Mouse (Mus musculus) brown adipose tissue, adult 24 weeks (tissue): ENCODE data around the gene Wfdc1. TPM values are rescaled to one million over a fixed set of nuclear protein-coding genes. Genes with fewer than 3 reads are reported as not detected.

Source experiments
- H3K27ac ChIP-seq: fragments of 200-500 bp; replicated peaks from 2 replicates; pipeline ENCODE4 v1.5.1; 2012; ENCODE audit warnings: low read depth, mild to moderate bottlenecking, low read length
- H3K4me1 ChIP-seq: fragments of 200-500 bp; 2 replicates; pipeline ENCODE4 v1.6.1; 2012; ENCODE audit warnings: low read length, mixed read lengths; ENCODE audit not compliant: control insufficient read depth, insufficient read depth, insufficient read length
- H3K4me3 ChIP-seq: fragments of 200-500 bp; 2 replicates; pipeline ENCODE4 v1.5.1; 2012; ENCODE audit warnings: low read depth, mild to moderate bottlenecking, low read length, moderate library complexity; ENCODE audit not compliant: insufficient read depth
- polyA plus RNA-seq: library from polyadenylated mRNA; stranded (reverse); fragments of >200 nt; gene quantifications from 2 replicates; pipeline ENCODE4 v1.2.4, GENCODE M21; 2012; ENCODE audit not compliant: missing spikeins, insufficient read depth, insufficient read length

The Wfdc1 gene
- polyA plus RNA-seq, 1 experiment = 3.0 TPM

DNA sequence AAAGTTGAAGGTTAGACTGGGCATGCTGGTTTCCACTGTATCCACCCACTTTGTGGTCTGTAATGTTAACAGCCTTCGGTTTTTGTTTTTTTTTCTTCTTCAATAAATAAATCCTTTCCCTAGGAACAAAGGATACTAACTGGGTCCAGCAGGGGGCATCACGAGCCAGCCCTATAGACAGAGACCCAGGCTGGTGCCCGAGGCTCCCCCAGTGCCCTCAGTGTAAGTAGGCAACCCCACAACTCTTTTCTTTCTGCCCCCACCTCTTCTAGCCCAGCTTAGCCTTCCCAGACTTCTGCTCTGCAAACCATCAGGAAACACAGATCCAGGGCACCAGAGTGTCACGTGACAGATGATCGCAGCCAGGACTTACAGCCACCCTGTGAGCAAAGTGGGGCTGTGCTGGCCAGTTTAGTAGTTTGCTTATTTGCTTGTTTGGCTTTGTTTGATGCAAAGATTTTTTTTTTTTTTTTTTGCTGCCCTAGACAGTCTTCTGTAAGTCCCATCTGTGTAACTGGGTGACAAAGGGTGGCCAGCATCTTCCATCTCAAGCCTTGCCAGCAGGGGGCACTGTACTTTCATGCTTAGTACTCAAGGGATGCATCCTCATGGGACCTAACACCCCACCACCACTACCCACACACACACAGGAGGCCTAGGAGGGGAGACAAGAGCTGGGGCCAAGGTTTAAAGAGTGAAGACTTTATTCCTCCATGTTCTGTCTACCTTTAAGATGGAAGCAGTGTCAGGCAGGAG is 9.3 kb upstream of the Wfdc1 start:
- Histone ChIP-seq H3K4me1 (no peaks in the 10 kb centered on the region), H3K4me3 (no peak overlapping the region), H3K27ac (no peak overlapping the region)

DNA sequence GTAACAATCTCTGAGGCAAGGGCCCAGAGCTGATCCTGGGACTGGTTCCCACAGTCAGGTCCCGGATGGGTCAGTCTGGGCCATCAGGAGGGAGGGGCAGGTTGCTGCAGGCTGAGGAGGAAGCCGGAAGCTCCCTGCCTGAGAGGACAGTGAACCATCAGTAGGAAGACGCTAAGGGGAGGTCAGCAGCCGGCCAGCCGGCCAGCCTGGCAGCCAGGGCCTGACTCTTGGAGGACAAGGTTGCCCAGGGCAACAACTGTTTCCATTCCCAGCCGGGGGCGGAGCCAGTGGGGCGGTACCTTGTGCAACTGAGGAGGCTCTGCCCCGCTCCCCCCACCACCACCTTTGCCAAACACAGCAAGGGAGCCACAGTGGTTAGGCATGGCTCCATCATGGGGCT is 5.1 kb upstream of the Wfdc1 start:
- Histone ChIP-seq H3K4me1 (no peaks in the 10 kb centered on the region), H3K27ac (0 out of 2 replicates have a peak overlapping the region, but pooled peaks have one; percentile 19), H3K4me3 (no peak overlapping the region)

DNA sequence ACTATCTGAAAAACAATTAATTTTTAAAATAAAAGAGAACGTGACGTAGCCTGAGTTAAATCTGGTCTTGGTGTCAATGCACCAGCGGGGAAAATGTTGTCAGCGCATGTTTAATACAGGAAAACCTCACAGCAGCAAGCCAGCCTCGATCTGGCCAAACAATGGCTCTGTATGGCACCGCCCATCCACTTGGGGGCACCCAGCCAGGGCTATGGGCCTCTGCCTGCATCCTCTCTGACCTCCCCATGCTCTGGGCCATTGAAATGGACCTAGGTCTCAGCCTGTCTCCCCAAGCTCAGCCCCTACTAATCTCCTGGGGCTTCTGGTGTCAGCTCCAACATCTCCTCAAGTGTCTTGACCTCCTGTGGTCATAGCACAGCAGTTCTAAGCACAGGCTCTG is 4.3 kb upstream of the Wfdc1 start:
- H3K27ac ChIP-seq = no peak overlapping the region
- no peak overlapping the region for H3K4me3 ChIP-seq
- no peaks in the 10 kb centered on the region for H3K4me1 ChIP-seq

DNA sequence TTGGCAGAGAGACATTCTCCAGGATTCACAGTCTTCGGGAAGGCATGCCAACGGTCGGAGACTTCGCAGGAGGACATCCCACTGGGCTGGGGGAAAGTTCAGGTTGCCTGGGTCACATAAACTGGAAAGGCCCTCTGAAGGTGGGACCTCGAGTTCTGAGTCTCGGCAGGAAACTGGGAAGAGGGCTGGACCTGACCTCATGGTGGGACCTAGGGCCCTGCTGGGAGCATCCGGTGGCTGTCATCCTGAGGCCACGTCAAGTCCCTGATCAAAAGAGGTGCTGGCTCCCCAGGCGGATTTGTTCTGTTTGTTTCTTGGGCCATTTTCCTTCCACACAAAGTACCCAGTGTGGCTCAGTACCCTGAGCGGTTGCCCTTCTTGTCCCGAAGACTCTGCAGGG is 2.7 kb upstream of the Wfdc1 start:
- Histone ChIP-seq H3K4me1 (no peaks in the 10 kb centered on the region), H3K27ac (no peak overlapping the region)

DNA sequence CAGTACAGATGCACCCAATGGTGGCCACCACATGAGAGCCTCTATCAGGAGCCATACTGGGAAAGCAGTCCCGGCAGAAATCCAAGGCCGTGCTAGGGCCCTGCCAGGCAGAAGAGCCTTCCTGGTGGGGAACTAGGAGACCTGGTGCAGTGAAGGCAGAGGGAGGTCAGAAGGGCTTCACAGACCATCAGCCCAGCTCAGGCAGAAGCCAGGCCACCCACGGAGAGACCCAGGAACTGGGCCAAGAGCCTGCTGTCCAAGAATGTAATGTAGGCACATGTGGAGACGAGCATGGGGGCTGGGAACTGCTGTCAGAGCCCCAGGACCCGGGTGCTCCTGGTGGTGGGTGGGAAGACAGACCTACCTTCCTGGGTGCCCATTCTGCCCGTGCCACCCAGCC is 895 bp upstream of the Wfdc1 start:
- H3K4me1 ChIP-seq = no peaks in the 10 kb centered on the region
- no peak overlapping the region for H3K4me3 ChIP-seq
- no peak overlapping the region for H3K27ac ChIP-seq

More for the DNA sequence above, 2.7 kb upstream of the Wfdc1 start:
- no peak overlapping the region for H3K4me3 ChIP-seq

DNA sequence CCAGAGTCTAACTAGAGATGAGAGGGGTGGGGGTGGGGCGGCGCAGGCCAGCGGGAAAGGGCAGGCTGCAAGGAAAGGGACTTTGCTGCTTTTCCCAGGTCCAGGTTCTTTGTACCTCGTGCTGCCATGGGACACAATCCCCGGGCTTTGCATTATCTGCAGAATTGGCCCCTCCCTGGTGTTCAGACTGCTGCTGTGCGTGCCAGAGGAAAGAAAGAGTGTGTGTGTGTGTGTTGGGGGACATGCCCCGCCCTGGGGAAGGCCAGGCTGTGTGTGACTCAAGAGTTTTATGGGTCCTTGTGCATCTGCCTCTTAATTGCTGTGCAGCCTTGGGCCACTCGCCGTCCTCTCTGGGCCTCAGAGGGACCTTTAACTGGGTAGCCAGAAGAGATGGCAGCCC is 2.3 kb downstream of the Wfdc1 start:
- 0 out of 2 replicates have a peak, but pooled peaks cover 2% of the 10 kb centered on the region for H3K4me1 ChIP-seq
- no peak overlapping the region for H3K27ac ChIP-seq
- H3K4me3 ChIP-seq = no peak overlapping the region

DNA sequence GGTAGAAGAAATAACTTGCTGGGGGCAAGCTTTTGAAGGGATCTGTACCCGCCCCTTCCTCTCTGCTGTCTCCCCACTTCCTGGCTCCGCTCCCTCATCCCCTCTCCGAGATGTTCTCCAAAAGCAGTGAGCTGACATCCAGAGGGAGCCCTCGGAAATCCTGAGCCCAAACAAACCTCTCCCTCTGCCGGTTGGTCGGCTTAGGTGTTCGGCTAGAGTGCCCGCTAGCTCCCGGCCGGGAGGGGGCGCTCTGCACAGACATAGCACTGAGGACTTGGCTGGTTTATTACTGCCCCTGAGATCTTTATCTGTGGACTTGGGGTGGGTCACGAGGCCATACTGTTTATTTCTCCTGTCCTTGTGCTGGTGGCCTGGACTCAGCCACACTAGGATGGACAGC is 3.1 kb downstream of the Wfdc1 start:
- no peak overlapping the region for H3K27ac ChIP-seq
- H3K4me3 ChIP-seq = no peak overlapping the region
- 0 out of 2 replicates have a peak, but pooled peaks cover 2% of the 10 kb centered on the region for H3K4me1 ChIP-seq

DNA sequence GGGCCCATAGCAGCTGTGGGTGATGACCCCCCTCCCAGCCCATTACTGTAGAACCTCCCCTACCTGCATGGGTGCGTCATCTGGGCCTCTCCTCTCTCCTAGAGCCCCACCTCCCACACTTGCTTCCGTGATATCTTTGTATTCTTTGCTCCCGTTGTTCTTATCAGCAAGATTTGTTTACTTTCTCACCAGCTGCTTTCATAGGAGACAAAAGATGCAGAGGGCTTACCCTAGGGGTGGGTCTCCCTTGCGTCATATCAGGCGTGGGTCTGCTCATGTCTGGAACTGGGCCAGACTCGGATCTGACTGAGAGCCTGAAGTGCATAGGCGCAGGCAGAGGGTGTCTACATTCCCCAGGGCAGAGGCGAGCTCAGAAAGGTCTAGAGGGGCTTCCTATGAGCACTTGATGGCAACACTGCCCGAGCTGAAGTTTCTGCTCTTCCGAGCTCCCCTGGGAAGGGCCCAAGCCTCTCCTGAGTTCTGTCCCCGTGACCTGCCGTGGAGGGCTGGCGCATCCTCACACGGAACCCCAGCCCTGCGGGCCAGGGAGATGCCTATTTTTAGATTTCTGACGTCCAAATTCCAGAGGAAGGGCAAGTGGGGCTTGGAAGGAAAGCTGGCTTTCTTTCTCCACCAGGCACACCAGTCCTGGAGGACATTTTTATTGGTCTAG is 4.4 kb downstream of the Wfdc1 start:
- Histone ChIP-seq H3K4me1 (0 out of 2 replicates have a peak, but pooled peaks cover 2% of the 10 kb centered on the region), H3K4me3 (no peak overlapping the region), H3K27ac (0 out of 2 replicates have a peak overlapping the region, but pooled peaks have one; percentile 23)

DNA sequence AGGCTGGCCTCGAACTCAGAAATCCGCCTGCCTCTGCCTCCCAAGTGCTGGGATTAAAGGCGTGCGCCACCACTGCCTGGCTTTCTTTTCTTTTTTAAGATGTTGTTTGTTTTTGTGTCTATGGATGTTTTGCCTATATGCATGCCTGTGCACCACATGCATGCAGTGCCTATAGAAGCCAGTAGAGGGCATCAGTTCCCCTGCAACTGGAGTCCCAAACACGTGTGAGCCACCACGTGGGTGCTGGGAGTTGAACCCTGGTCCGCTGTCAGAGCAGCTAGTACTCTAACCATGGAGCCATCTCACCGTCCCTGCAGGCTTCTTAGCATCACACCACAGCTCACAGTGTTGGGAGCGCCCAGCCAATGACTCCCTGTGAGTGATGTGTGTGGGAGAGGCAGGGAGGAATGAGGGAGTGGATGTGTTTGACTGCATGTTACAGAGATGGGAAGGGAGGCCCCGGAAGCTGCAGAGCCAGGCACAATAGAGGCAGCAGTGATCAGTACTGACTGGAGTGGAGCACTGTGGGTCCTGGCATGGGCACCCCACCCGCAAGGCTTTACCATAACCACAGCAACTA is 7.9 kb downstream of the Wfdc1 start:
- H3K27ac ChIP-seq = no peak overlapping the region

DNA sequence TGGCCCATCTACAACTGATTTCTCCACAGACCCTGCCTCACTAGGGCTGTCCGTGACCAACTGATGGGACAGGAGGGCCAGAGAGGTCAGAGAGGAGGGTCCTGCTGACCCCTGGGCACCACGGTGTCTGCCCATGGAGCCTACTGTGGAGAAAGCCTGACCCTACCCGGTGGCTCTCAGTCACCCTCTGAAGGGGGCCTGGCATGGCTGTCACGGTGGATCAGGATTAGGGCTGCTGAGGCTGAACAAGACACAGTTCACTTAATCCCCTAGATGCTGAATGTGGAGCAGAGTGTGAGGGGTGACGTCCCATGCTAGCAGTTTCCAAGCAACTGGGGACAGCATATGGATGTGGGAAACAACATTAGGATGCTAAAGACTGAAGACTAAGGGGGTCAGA is 9.3 kb downstream of the Wfdc1 start:
- Histone ChIP-seq H3K27ac (no peak overlapping the region), H3K4me1 (0 out of 2 replicates have a peak, but pooled peaks cover 2% of the 10 kb centered on the region), H3K4me3 (no peak overlapping the region)

More for the DNA sequence above, 7.9 kb downstream of the Wfdc1 start:
- Histone ChIP-seq H3K4me1 (0 out of 2 replicates have a peak, but pooled peaks cover 2% of the 10 kb centered on the region), H3K4me3 (no peak overlapping the region)

DNA sequence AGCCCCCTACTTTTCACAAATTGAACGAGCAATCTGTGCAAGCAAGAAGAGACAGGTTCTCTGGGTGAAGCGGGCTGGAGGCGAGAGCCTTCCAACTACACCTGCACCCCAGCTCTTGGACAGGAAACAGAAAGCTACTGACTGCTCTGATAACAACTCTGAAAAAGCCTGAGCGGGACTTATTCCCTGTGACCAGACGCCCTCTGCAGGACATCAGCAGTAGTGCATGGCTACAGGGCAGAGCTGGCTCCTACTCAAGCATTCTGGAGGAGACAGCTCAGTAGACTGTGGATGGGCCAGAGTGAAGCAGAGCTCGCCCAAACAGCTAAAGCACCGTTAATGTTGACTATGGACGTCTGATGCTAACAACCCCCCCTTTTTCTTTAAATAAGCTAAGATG is 10.2 kb downstream of the Wfdc1 start:
- Histone ChIP-seq H3K4me1 (no peaks in the 10 kb centered on the region), H3K27ac (no peak overlapping the region), H3K4me3 (no peak overlapping the region)

DNA sequence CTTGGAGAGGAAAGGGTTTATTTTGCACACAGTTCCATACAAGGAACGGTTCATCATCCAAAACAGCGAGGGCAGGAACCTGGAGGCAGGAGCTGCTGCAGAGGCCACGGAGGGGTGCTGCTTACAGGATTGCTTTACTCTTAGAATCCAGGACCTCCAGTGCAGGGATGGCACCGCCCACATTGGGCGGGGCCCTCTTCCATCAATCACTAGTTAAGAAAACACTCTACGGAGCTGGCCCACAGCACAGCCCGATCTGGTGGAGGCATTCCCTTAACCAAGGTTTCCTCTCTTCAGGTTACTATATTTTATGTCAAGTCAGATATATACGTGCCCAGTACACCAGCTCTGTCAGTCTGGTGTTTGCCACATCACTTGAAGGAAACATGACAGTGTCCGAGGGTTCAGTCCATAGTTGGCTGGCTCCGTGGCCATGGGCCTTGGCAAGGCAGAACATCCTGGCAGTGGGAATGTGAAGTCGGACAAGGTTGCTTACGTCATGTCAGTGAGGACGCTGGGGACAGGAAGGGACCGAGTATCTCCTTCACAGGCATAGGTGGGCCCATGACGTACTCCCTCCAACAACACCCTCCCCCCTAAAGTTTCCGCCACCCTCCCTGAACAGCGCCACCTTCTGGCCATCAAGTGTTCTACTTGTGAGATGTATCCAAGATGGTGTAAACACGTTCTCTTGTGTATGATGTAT is 12.1 kb downstream of the Wfdc1 start:
- no peak overlapping the region for H3K27ac ChIP-seq
- H3K4me3 ChIP-seq = peak overlapping the region; percentile 7; the same call in 1 of the 2 replicates
- H3K4me1 ChIP-seq = no peaks in the 10 kb centered on the region

DNA sequence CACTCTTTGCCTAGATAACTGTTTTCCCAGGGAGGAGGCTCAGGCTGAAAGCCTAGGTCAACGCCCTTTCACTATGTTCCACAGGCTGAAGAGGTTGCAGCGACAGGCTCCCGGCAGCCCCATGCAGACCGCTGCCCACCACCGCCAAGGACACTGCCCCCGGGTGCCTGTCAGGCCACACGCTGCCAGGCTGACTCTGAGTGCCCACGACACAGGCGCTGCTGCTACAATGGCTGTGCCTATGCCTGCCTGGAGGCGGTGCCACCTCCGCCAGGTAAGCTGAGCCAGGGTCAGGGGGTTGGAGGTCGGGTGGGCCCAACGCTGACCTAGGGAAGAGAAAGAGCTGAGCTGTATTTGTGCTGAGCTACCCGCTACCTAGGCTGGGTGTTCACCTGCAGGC is 13.0 kb downstream of the Wfdc1 start:
- H3K27ac ChIP-seq = no peak overlapping the region

DNA sequence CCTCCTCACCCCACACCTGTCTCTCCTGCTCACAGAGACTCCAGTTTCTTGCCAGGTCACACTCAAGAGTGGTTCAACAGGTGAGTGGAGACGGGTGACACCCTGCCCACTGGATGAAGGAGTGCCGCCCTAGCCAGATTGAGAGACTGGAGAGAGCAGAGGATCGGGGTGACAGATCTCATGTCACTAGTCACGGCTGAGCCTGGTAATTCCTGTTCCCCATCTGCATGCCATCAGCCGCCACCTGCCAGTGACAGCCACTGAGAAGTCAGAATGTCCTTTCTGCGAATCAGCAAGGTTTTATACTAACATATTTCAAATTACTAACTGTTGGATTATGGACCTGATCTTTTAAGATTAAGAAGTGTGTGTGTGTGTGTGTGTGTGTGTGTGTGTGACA is 24.4 kb downstream of the Wfdc1 start:
- Histone ChIP-seq H3K27ac (no peak overlapping the region), H3K4me1 (no peaks in the 10 kb centered on the region), H3K4me3 (no peak overlapping the region)

More for the DNA sequence above, 13.0 kb downstream of the Wfdc1 start:
- Histone ChIP-seq H3K4me1 (no peaks in the 10 kb centered on the region), H3K4me3 (no peak overlapping the region)

DNA sequence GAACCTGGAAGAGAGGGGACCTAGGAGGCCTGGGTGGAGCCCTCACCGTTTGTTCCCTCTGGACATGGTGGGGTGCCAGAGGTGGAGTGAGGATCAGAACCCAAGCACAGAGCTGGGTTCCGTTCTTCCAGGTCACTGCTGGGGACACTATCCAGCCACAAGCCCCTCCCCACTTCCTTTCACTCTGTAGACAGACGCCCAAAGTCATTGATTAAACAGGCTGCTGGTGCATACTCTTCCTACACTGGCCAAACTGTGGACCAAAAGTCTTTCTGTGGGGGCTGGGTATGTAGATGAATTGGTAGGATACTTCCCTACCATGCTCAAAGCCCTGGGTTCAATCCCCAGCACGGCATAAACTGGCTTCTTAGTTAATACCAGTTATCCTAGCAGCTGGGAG is 25.8 kb downstream of the Wfdc1 start:
- H3K4me3 ChIP-seq = no peak overlapping the region
- no peaks in the 10 kb centered on the region for H3K4me1 ChIP-seq
- no peak overlapping the region for H3K27ac ChIP-seq
